Mouse (Mus musculus): ENCODE data around the gene Stpg1. TPM values are rescaled to one million over a fixed set of nuclear protein-coding genes. Genes with fewer than 3 reads are reported as not detected.

Stpg1 gene
- total and polyA plus RNA-seq, 2 experiments from 2014 or later: 0.24 to 1.0 TPM

DNA sequence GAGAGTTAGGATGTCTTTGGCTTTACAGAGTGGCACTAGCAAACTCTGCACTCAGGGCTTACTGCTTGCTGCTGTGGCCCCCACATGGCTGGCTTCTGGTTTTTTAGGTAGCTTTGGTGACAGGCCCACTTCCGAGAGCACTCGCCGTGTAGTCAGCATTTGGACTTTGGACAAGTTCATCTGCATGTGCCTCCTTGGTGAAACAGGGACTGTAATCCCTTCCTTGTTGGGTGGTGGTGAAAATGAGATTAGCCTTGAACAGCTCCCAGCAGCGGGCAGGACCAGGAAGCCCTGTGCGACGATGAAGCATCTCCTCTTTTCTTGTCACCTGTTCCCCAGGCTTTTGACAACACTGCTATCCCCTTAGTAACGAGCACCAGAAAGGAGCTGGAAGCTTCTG lies 19.3 kb downstream of the Stpg1 start:
- WGBS: 74% methylated on average over 7 of the region's 7 CpGs
- H3K9me3 ChIP-seq (ENCODE audit: low read length): no peaks in the 10 kb centered on the region
- H3K4me1 ChIP-seq (ENCODE audit: insufficient read depth): no peaks in the 10 kb centered on the region
- no peak for DNase-seq
- H3K9ac ChIP-seq: no peak overlapping the region
- no peaks in the 10 kb centered on the region for H3K36me3 ChIP-seq (ENCODE audit: insufficient read depth)
- ATAC-seq: no peak
- H3K27ac ChIP-seq (ENCODE audit: low read depth, low read length): no peak overlapping the region
- H3K4me3 ChIP-seq (ENCODE audit: low read depth, low read length): no peak overlapping the region
- H3K27me3 ChIP-seq (ENCODE audit: insufficient read depth, low read length): no peaks in the 10 kb centered on the region
- no peak overlapping the region for H3K4me2 ChIP-seq (ENCODE audit: low read depth)
- no peak for TF ChIP-seq CTCF (IDR thresholded peaks at IDR 0.05; ENCODE audit: low read depth)

DNA sequence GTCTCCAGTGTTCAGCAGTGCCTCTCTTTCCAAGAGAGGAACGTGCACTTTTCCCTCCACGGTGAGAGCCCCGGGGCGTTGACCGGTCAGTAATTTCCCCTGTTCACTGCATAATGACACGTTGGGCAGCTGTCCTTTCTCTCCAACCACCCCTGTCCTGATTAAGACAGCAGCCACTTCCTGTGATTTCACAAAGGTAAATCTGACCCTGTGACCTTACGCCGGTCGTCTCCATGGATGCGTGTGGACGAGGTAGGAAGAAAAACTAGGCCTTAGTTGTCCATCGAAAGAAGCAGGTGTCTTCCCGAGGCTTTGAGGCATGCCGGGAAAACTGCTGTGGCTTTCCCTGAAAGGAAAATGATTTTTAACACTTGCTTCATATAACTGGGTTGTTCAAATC lies 20.3 kb downstream of the Stpg1 start:
- no peak for TF ChIP-seq CTCF (IDR thresholded peaks at IDR 0.05; ENCODE audit: low read depth)
- H3K4me1 ChIP-seq (ENCODE audit: insufficient read depth): no peaks in the 10 kb centered on the region
- no peak overlapping the region for H3K4me3 ChIP-seq (ENCODE audit: low read depth, low read length)
- H3K36me3 ChIP-seq (ENCODE audit: insufficient read depth): no peaks in the 10 kb centered on the region
- H3K9me3 ChIP-seq (ENCODE audit: low read length): no peaks in the 10 kb centered on the region
- H3K27me3 ChIP-seq (ENCODE audit: insufficient read depth, low read length): no peaks in the 10 kb centered on the region
- H3K9ac ChIP-seq: no peak overlapping the region
- no peak overlapping the region for H3K27ac ChIP-seq (ENCODE audit: low read depth, low read length)
- H3K4me2 ChIP-seq (ENCODE audit: low read depth): no peak overlapping the region
- WGBS: 63% methylated on average over 14 of the region's 14 CpGs
- ATAC-seq: no peak
- DNase-seq: no peak

DNA sequence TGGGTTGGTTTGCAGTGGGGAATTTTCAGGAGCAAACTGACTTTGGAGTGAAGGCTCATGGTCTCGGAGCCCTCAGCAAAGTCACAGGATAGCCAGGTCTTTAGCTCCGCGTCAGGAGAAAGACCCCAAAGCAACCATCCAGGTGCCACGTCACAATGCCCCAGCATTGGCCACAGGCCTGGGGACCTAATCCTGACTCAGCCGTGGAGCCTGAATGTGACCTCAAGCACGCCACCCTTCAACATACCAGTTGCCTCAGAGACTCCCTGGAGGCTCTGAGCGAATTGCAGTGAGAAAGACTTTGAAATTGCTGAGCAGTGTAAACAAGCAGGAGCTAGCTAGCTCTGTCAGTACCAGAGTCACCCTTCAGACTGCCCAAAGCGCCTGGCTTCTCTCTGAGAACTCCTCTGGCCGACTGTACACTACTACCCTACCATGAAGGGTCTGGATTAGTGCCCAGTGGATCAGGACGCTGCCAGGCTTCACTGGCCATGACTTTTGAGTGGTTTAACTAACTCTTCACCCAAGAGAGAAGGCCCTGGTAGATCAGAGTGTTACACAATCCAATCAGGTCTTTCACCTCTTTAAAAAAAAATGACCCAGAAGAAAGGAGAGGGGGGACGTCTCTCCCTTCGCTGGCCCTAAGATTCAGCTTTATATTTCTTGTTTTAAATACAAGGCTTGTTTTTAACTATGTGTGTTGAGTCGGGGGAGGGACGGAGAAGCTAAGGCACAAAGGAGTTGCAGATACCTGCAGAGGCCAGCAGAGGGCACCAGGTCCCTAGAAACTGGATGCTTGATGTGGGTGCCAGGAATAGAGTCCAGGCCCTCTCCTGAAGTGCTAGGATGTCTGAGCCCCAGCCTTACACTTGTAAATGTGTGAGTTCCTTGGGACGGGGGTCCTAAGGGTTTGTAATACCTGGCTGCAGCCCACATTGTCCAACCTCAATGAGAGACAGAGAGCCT lies 22.0 kb downstream of the Stpg1 start:
- no peaks in the 10 kb centered on the region for H3K4me1 ChIP-seq (ENCODE audit: insufficient read depth)
- 53% methylated on average over 15 of the region's 15 CpGs for WGBS
- H3K4me3 ChIP-seq (ENCODE audit: low read depth, low read length): no peak overlapping the region
- no peaks in the 10 kb centered on the region for H3K27me3 ChIP-seq (ENCODE audit: insufficient read depth, low read length)
- no peak for ATAC-seq
- no peak overlapping the region for H3K27ac ChIP-seq (ENCODE audit: low read depth, low read length)
- no peaks in the 10 kb centered on the region for H3K9me3 ChIP-seq (ENCODE audit: low read length)
- no peak overlapping the region for H3K9ac ChIP-seq
- H3K4me2 ChIP-seq (ENCODE audit: low read depth): no peak overlapping the region
- peak; percentile 50 for DNase-seq
- TF ChIP-seq CTCF (IDR thresholded peaks at IDR 0.05; ENCODE audit: low read depth): peak; percentile 78
- H3K36me3 ChIP-seq (ENCODE audit: insufficient read depth): no peaks in the 10 kb centered on the region

DNA sequence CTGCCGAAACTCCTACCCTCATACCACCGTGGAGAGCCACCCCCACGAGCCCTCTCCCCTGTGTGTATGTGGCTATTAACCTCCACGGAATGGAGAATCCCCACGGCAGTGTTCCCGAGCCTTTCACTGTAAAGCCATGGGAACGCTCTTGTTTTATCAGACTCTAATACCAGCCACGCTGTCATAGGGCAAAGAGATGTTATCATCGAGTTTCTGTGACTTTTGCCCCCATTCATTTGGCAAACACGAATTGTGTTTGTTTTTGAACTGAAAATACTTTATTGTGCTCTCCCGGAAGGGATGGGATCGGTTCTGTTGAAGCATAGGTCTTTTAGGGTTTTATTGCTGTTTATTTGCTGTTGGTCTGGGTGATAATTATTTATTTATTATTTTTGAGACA lies 23.5 kb downstream of the Stpg1 start:
- 84% methylated on average over 12 of the region's 12 CpGs for WGBS
- ATAC-seq: no peak

DNA sequence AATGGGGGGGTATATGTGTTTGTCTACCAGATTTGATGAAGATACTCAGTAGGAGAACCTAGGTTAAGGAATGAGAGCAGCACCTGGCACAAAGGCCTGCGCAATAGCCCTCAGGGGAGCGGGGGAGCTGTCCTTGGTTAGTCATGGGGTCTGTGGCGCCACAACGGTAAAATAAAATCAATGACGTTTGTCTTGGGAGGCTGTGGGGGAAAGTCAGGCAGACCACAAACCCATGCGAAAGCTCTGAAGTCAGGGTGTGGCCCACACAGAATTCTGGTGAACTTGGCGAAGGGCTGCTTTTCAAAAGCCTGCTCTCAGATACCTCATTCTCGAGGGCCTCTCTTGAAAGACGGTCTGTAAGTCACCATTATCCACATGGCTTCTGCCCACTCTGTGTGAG lies 25.8 kb downstream of the Stpg1 start:
- Histone ChIP-seq H3K4me2 (ENCODE audit: low read depth) (no peak overlapping the region), H3K9ac (no peak overlapping the region), H3K4me3 (ENCODE audit: low read depth, low read length) (no peak overlapping the region), H3K36me3 (ENCODE audit: insufficient read depth) (no peaks in the 10 kb centered on the region), H3K27me3 (ENCODE audit: insufficient read depth, low read length) (no peaks in the 10 kb centered on the region), H3K4me1 (ENCODE audit: insufficient read depth) (no peaks in the 10 kb centered on the region), H3K9me3 (ENCODE audit: low read length) (no peaks in the 10 kb centered on the region), H3K27ac (ENCODE audit: low read depth, low read length) (no peak overlapping the region)
- 81% methylated on average over 9 of the region's 9 CpGs for WGBS
- DNase-seq (no peak), ATAC-seq (no peak)
- no peak for TF ChIP-seq CTCF (IDR thresholded peaks at IDR 0.05; ENCODE audit: low read depth)

More for the DNA sequence above, 23.5 kb downstream of the Stpg1 start:
- no peaks in the 10 kb centered on the region for H3K27me3 ChIP-seq (ENCODE audit: insufficient read depth, low read length)
- H3K4me2 ChIP-seq (ENCODE audit: low read depth): no peak overlapping the region
- no peak for DNase-seq
- H3K9me3 ChIP-seq (ENCODE audit: low read length): no peaks in the 10 kb centered on the region
- no peak overlapping the region for H3K4me3 ChIP-seq (ENCODE audit: low read depth, low read length)
- H3K36me3 ChIP-seq (ENCODE audit: insufficient read depth): no peaks in the 10 kb centered on the region
- no peak overlapping the region for H3K27ac ChIP-seq (ENCODE audit: low read depth, low read length)
- no peak overlapping the region for H3K9ac ChIP-seq
- H3K4me1 ChIP-seq (ENCODE audit: insufficient read depth): no peaks in the 10 kb centered on the region
- no peak for TF ChIP-seq CTCF (IDR thresholded peaks at IDR 0.05; ENCODE audit: low read depth)

DNA sequence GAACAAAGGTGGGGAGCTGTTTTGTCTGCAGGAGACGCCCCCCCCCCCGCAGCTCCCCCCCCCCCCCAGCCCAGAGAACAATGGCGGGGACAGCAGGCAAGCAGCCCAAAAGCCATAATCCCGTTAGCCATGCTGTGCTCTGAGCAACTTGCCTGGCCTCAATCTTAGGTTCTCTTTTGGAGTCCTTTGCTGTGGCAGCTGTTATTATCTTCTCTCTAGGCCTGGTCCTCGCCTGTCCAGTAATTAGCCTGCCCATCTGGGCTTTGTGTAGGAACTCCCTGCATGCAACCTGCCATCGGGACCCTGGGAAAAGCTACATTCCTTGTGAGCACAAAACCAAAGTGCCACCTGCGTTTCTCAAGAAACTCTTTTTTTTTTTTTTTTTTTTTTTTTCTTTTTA lies 29.3 kb downstream of the Stpg1 start:
- Histone ChIP-seq H3K27me3 (ENCODE audit: insufficient read depth, low read length) (no peaks in the 10 kb centered on the region; the same call in 1 of the 2 replicates), H3K36me3 (ENCODE audit: insufficient read depth) (no peaks in the 10 kb centered on the region), H3K4me2 (ENCODE audit: low read depth) (no peak overlapping the region), H3K4me3 (ENCODE audit: low read depth, low read length) (no peak overlapping the region), H3K27ac (ENCODE audit: low read depth, low read length) (no peak overlapping the region), H3K9ac (no peak overlapping the region), H3K4me1 (ENCODE audit: insufficient read depth) (no peaks in the 10 kb centered on the region), H3K9me3 (ENCODE audit: low read length) (no peaks in the 10 kb centered on the region)
- 3% methylated on average over 7 of the region's 7 CpGs for WGBS
- ATAC-seq (no peak), DNase-seq (peak; percentile 26)
- TF ChIP-seq CTCF (IDR thresholded peaks at IDR 0.05; ENCODE audit: low read depth): no peak

DNA sequence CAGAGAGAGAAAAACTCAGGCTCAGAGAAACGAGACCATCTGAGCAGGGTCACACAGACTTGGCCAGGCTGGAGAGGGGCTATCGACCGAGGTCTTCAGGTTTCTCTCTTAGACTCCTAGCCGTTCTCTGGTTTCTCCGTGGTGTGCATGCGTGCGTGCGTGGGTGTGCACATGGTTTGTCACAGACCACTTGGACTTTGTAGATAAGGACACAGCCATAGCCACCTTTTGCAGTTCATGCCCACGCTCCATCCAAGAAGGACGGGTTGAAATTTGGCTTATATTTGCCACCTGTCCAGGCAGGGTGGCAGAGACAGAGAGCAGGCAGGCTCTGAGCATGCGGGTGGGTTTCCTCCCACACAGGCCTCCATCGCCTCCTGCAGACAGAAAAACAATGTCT lies 30.5 kb downstream of the Stpg1 start:
- ATAC-seq (no peak), DNase-seq (no peak)
- Histone ChIP-seq H3K4me1 (ENCODE audit: insufficient read depth) (no peaks in the 10 kb centered on the region), H3K36me3 (ENCODE audit: insufficient read depth) (no peaks in the 10 kb centered on the region), H3K27ac (ENCODE audit: low read depth, low read length) (no peak overlapping the region), H3K9ac (no peak overlapping the region), H3K9me3 (ENCODE audit: low read length) (no peaks in the 10 kb centered on the region), H3K4me3 (ENCODE audit: low read depth, low read length) (no peak overlapping the region), H3K27me3 (ENCODE audit: insufficient read depth, low read length) (no peaks in the 10 kb centered on the region; the same call in 1 of the 2 replicates), H3K4me2 (ENCODE audit: low read depth) (no peak overlapping the region)
- no peak for TF ChIP-seq CTCF (IDR thresholded peaks at IDR 0.05; ENCODE audit: low read depth)
- 64% methylated on average over 12 of the region's 12 CpGs for WGBS
